ENCODE assay signal across 9 mouse cellular contexts in genomic region chr15:82211281-82211680, GRCm38 (mm10). TPM values are rescaled to one million over a fixed set of nuclear protein-coding genes. Genes with fewer than 3 reads are reported as not detected.
DNase-seq lines count a peak whose midpoint lies in the region; ATAC-seq and TF ChIP-seq lines count a peak whose summit lies in the region.
"Had no signal": no experiment of that assay in that cellular context is flagged by ENCODE, and none has a peak within 500 bp of the region (broad histone marks: within the 10 kb centered on the region; RNA-seq: fewer than 3 reads in every experiment).

No protein-coding gene starts in this region.

- no peak overlapping the region for H3K27ac ChIP-seq in lung, embryonic 14.5 days (ENCODE audit: low read depth)
- no peak overlapping the region for H3K27ac ChIP-seq in forebrain, embryonic 13.5 days
- H3K27ac ChIP-seq in limb, embryonic 11.5 days (replicated peaks; ENCODE audit: low read depth, low read length): no peak overlapping the region
- no peak overlapping the region for H3K27ac ChIP-seq in small intestine, adult 2 months (ENCODE audit: insufficient read depth, low read depth, low read length)

- TF ChIP-seq CTCF in lung, embryonic 14.5 days (IDR thresholded peaks at IDR 0.05; ENCODE audit: low read depth): no peak
- no peak for TF ChIP-seq CTCF in small intestine, adult 2 months (IDR thresholded peaks at IDR 0.05; ENCODE audit: extremely low read depth, insufficient read length, insufficient replicate concordance, low read depth, low read length)

- H3K4me2 ChIP-seq in lung, embryonic 14.5 days: peak overlapping the region; percentile 76
- H3K4me2 ChIP-seq in forebrain, embryonic 13.5 days: peak overlapping the region; percentile 70
- H3K4me2 ChIP-seq in limb, embryonic 11.5 days (ENCODE audit: low read depth, severe bottlenecking): no peak overlapping the region; the same call in 1 of the 2 replicates

- H3K36me3 ChIP-seq in lung, embryonic 14.5 days (ENCODE audit: insufficient read depth): no peaks in the 10 kb centered on the region
- peaks cover 7% of the 10 kb centered on the region for H3K36me3 ChIP-seq in forebrain, embryonic 13.5 days (ENCODE audit: poor library complexity, severe bottlenecking)
- H3K36me3 ChIP-seq in limb, embryonic 11.5 days (ENCODE audit: control insufficient read depth, insufficient read depth, low read length): no peaks in the 10 kb centered on the region
- peaks cover under 1% of the 10 kb centered on the region; the same call in 1 of the 2 replicates for H3K36me3 ChIP-seq in small intestine, adult 2 months (ENCODE audit: control insufficient read depth, insufficient read depth, low read length)

- ATAC-seq in lung, embryonic 14.5 days (ENCODE audit: insufficient read depth): no peak
- no peak for ATAC-seq in forebrain, embryonic 13.5 days
- ATAC-seq in limb, embryonic 11.5 days (ENCODE audit: insufficient number of reproducible peaks, low FRiP score, low TSS enrichment, low read depth): no peak

- no peak for TF ChIP-seq POLR2A in small intestine, adult 2 months (IDR thresholded peaks at IDR 0.05; ENCODE audit: low read depth, low read length)

- H3K9me3 ChIP-seq in lung, embryonic 14.5 days (ENCODE audit: low read depth, low read length): no peaks in the 10 kb centered on the region
- H3K9me3 ChIP-seq in forebrain, embryonic 13.5 days (replicated peaks): no peaks in the 10 kb centered on the region
- H3K9me3 ChIP-seq in limb, embryonic 11.5 days (ENCODE audit: control insufficient read depth, low read length): no peaks in the 10 kb centered on the region

- H3K4me3 ChIP-seq in lung, embryonic 14.5 days (ENCODE audit: low read depth, low read length): peak overlapping the region; percentile 44
- peak overlapping the region; percentile 44 for H3K4me3 ChIP-seq in forebrain, embryonic 13.5 days
- H3K4me3 ChIP-seq in limb, embryonic 11.5 days (ENCODE audit: low read depth, low read length): peak overlapping the region; percentile 34; the same call in 1 of the 2 replicates
- H3K4me3 ChIP-seq in small intestine, adult 2 months (ENCODE audit: low read depth, low read length): peak overlapping the region; percentile 9; the same call in 1 of the 2 replicates

- H3K4me1 ChIP-seq in lung, embryonic 14.5 days (ENCODE audit: insufficient read depth): no peaks in the 10 kb centered on the region
- peaks cover 43% of the 10 kb centered on the region for H3K4me1 ChIP-seq in forebrain, embryonic 13.5 days
- H3K4me1 ChIP-seq in limb, embryonic 11.5 days (ENCODE audit: control insufficient read depth, insufficient read depth, low read length): 0 out of 2 replicates have a peak, but pooled peaks cover 13% of the 10 kb centered on the region
- peaks cover 9% of the 10 kb centered on the region; the same call in 1 of the 2 replicates for H3K4me1 ChIP-seq in small intestine, adult 2 months (ENCODE audit: control insufficient read depth, insufficient read depth, insufficient read length, low read length)

- H3K9ac ChIP-seq in lung, embryonic 14.5 days: no peak overlapping the region
- no peak overlapping the region for H3K9ac ChIP-seq in forebrain, embryonic 13.5 days
- no peak overlapping the region for H3K9ac ChIP-seq in limb, embryonic 11.5 days (ENCODE audit: low read length)

- no peak for DNase-seq in lung, embryonic 14.5 days
- DNase-seq in lung, postnatal 10 days: no peak
- no peak for DNase-seq in limb, embryonic 11.5 days (ENCODE audit: low spot score)
- no peak for DNase-seq in yolk sac, embryonic 10.5 days (ENCODE audit: low spot score)
- DNase-seq in frontal cortex, adult 2 months (ENCODE audit: extremely low spot score in 1 of 2, low spot score in 1 of 2): no peak
- DNase-seq: kidney, postnatal 25 days; thymus, adult 2 months had no signal

- WGBS in lung, embryonic 14.5 days: 2% methylated on average over 11 of the region's 11 CpGs
- WGBS in forebrain, embryonic 13.5 days: 3% methylated on average over 11 of the region's 11 CpGs
- whole genome bisulfite sequencing in limb, embryonic 11.5 days: 2% methylated on average over 11 of the region's 11 CpGs
- WGBS in small intestine, adult 2 months: 4% methylated on average over 11 of the region's 11 CpGs

- H3K27me3 ChIP-seq in lung, embryonic 14.5 days (ENCODE audit: insufficient read depth, low read length): peaks cover 99% of the 10 kb centered on the region
- H3K27me3 ChIP-seq in forebrain, embryonic 13.5 days: peaks cover 96% of the 10 kb centered on the region
- peaks cover 93% of the 10 kb centered on the region for H3K27me3 ChIP-seq in limb, embryonic 11.5 days (ENCODE audit: control insufficient read depth, insufficient read depth, low read length)
- peaks cover 39% of the 10 kb centered on the region for H3K27me3 ChIP-seq in small intestine, adult 2 months (ENCODE audit: control insufficient read depth, insufficient read depth, low read length)

RNA-seq across cellular contexts. Expression of gene Shisa8, which starts 1.3 kb away (rescaled TPM):
- polyA plus RNA-seq in lung, embryonic 14.5 days (2014; fragmentation: Nextera tagmentation; extraction: Ambion mirVana): 0.20 and 0.45 TPM in 2 replicates
- 0.74 and 0.77 TPM in 2 replicates for polyA plus RNA-seq in forebrain, embryonic 13.5 days (2015; fragmentation: Nextera tagmentation; extraction: Ambion mirVana)
- 0.31 TPM in 1 of 2 replicates, not detected in the other for polyA plus RNA-seq in limb, embryonic 11.5 days (2014; fragmentation: Nextera tagmentation; extraction: Ambion mirVana)
- 0.38 and 2.6 TPM in 2 replicates for polyA plus RNA-seq in small intestine, adult 2 months (2012; rRNA removed)
- polyA plus RNA-seq in frontal cortex, adult 2 months (2012; rRNA removed): 57.1 and 79.6 TPM in 2 replicates

RNA-seq across cellular contexts. Expression of gene Tnfrsf13c, which starts 12.9 kb away (rescaled TPM):
- 0.22 TPM in 1 of 2 replicates, not detected in the other for polyA plus RNA-seq in lung, embryonic 14.5 days (2014; fragmentation: Nextera tagmentation; extraction: Ambion mirVana)
- 0.15 and 0.22 TPM in 2 replicates for polyA plus RNA-seq in forebrain, embryonic 13.5 days (2015; fragmentation: Nextera tagmentation; extraction: Ambion mirVana)
- polyA plus RNA-seq in limb, embryonic 11.5 days (2014; fragmentation: Nextera tagmentation; extraction: Ambion mirVana): 0.27 TPM in 1 of 2 replicates, not detected in the other
- 6.3 and 14.1 TPM in 2 replicates for polyA plus RNA-seq in small intestine, adult 2 months (2012; rRNA removed)
- polyA plus RNA-seq in frontal cortex, adult 2 months (2012; rRNA removed): 1.4 and 2.6 TPM in 2 replicates

RNA-seq across cellular contexts. Expression of gene Cenpm, which starts 33.3 kb away (rescaled TPM):
- polyA plus RNA-seq in lung, embryonic 14.5 days (2014; fragmentation: Nextera tagmentation; extraction: Ambion mirVana): 86.9 and 88.1 TPM in 2 replicates
- 71.5 and 76.5 TPM in 2 replicates for polyA plus RNA-seq in forebrain, embryonic 13.5 days (2015; fragmentation: Nextera tagmentation; extraction: Ambion mirVana)
- 88.0 and 89.3 TPM in 2 replicates for polyA plus RNA-seq in limb, embryonic 11.5 days (2014; fragmentation: Nextera tagmentation; extraction: Ambion mirVana)
- polyA plus RNA-seq in small intestine, adult 2 months (2012; rRNA removed): 5.8 and 16.4 TPM in 2 replicates
- polyA plus RNA-seq in frontal cortex, adult 2 months (2012; rRNA removed): 6.4 and 9.1 TPM in 2 replicates

RNA-seq across cellular contexts. Expression of gene 1500009C09Rik, which starts 40.9 kb away (rescaled TPM):
- polyA plus RNA-seq in lung, embryonic 14.5 days (2014; fragmentation: Nextera tagmentation; extraction: Ambion mirVana): not detected in 2 replicates
- polyA plus RNA-seq in forebrain, embryonic 13.5 days (2015; fragmentation: Nextera tagmentation; extraction: Ambion mirVana): 7.7 and 7.8 TPM in 2 replicates
- not detected in 2 replicates for polyA plus RNA-seq in limb, embryonic 11.5 days (2014; fragmentation: Nextera tagmentation; extraction: Ambion mirVana)
- 0.19 and 0.37 TPM in 2 replicates for polyA plus RNA-seq in small intestine, adult 2 months (2012; rRNA removed)
- 176 and 182 TPM in 2 replicates for polyA plus RNA-seq in frontal cortex, adult 2 months (2012; rRNA removed)

Comparison
In these comparisons a context has a peak if more than half of its experiments do, and no peak if none do; other contexts are left out.
1. RNA of gene Shisa8, which starts 1.3 kb away (polyA plus RNA-seq): 57.1 to 79.6 TPM in frontal cortex, adult 2 months; 0.38 to 2.6 TPM in small intestine, adult 2 months, 0.74 to 0.77 TPM in forebrain, embryonic 13.5 days, 0.31 TPM in limb, embryonic 11.5 days and 0.20 to 0.45 TPM in lung, embryonic 14.5 days; every median in the first group is over 10 times any median in the second.
2. Peak in every context shown above with its lines, with median percentiles within 50 percentile points of each other: H3K4me3 ChIP-seq.